Mouse (Mus musculus): ENCODE data around the gene Nrxn1. TPM values are rescaled to one million over a fixed set of nuclear protein-coding genes. Genes with fewer than 3 reads are reported as not detected.

Nrxn1 gene
- total RNA-seq, 1 experiment, result 2.9 TPM

DNA sequence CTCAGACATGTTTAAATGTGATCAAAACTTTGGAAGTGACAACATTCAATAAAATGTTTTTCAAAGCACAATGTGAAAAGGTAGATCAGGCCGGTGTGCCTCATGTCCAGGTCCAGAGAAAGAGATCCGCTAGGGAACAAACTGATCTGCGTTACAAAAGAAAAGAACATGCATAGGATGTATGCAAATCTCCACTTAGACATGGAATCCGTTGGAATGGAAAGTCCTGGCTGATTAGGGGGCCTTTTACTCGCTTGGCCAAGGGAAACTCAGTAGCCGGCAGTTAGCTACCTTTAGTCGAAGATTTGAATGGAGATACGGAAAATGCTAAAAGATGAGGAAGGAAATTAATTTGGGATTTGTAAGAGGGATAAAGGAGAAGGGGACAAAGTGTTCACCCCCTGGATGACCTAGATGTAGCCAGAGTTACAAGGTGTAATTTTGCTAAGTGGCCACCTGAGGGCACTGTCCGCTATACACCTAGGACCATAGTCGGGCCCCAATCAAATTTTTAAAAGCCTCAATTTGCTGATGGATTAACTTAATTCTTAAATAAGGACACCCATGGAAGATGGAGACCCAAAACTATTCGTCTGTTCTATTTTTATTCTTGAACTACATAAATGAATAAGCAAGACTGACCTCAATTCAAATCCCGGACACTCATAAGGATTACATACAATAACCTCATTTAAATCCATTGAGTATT, 508.9 kb downstream of the Nrxn1 start:
- no peak overlapping the region for H3K4me3 ChIP-seq (ENCODE audit: insufficient read depth in 1 of 2, low read depth in 1 of 2, low read length in 2 of 2, poor library complexity in 1 of 2, severe bottlenecking in 1 of 2)
- no peak for TF ChIP-seq HCFC1 (IDR thresholded peaks at IDR 0.05; ENCODE audit: borderline replicate concordance, insufficient read depth, low read length)
- 0 out of 2 replicates have a peak, but pooled peaks have one; percentile 13 for TF ChIP-seq ZC3H11A (IDR thresholded peaks at IDR 0.05; ENCODE audit: borderline replicate concordance, low read depth, low read length)

DNA sequence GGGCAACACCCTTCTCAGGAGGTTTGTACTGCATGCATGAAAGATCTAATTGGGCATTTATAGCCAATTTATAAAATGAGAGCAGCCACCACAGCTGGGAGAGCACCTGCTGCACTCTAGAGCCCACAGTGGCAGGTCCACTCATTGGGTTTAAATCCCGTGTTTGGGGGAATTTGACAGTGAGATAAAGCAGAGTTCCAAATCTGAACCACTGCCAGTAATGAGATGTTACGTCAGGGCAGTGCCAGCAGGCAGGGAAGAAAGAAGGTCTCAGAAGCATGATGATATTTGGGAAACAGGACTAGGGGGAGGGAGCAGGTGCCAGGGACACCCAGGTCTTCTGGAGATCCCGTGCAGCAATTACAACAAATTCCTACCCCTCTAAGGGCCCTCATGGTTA, 509.7 kb downstream of the Nrxn1 start:
- H3K4me1 ChIP-seq (ENCODE audit: control insufficient read depth in 2 of 2, insufficient read depth in 2 of 2, low read length in 2 of 2, poor library complexity in 1 of 2), result peaks cover 3% of the 10 kb centered on the region in 2 experiments; a peak in 2 of 4 replicates
- H3K9ac ChIP-seq (ENCODE audit: insufficient read depth, low read depth, low read length, poor library complexity, severe bottlenecking), result no peak overlapping the region
- H3K4me3 ChIP-seq (ENCODE audit: insufficient read depth in 1 of 2, low read depth in 1 of 2, low read length in 2 of 2, poor library complexity in 1 of 2, severe bottlenecking in 1 of 2), result no peak overlapping the region
- no peak for TF ChIP-seq ZNF384 (IDR thresholded peaks at IDR 0.05; ENCODE audit: low read depth, low read length)
- no peaks in the 10 kb centered on the region for H3K36me3 ChIP-seq (ENCODE audit: control insufficient read depth, insufficient read depth, low read length, poor library complexity, severe bottlenecking)
- DNase-seq (ENCODE audit: low read depth, low spot score), result no peak
- in situ Hi-C loops (cut with MboI; ENCODE audit: low sequenced_read_pairs in 2 of 2, unreplicated experiment in 2 of 2), result no loop called here
- no peaks in the 10 kb centered on the region for H3K9me3 ChIP-seq (ENCODE audit: control insufficient read depth, insufficient read depth, low read depth, low read length)
- no peak overlapping the region for H3K27ac ChIP-seq (ENCODE audit: insufficient read depth, low read depth, low read length, poor library complexity, severe bottlenecking)

More for the DNA sequence above, 508.9 kb downstream of the Nrxn1 start:
- Histone ChIP-seq H3K27ac (ENCODE audit: insufficient read depth, low read depth, low read length, poor library complexity, severe bottlenecking) (no peak overlapping the region), H3K9ac (ENCODE audit: insufficient read depth, low read depth, low read length, poor library complexity, severe bottlenecking) (no peak overlapping the region), H3K36me3 (ENCODE audit: control insufficient read depth, insufficient read depth, low read length, poor library complexity, severe bottlenecking) (no peaks in the 10 kb centered on the region), H3K9me3 (ENCODE audit: control insufficient read depth, insufficient read depth, low read depth, low read length) (no peaks in the 10 kb centered on the region), H3K4me1 (ENCODE audit: control insufficient read depth in 2 of 2, insufficient read depth in 2 of 2, low read length in 2 of 2, poor library complexity in 1 of 2) (peaks cover 3% of the 10 kb centered on the region in 2 experiments; a peak in 2 of 4 replicates)
- in situ Hi-C loops (cut with MboI; ENCODE audit: low sequenced_read_pairs in 2 of 2, unreplicated experiment in 2 of 2), result no loop called here
- DNase-seq (ENCODE audit: low read depth, low spot score), result peak; percentile 39

DNA sequence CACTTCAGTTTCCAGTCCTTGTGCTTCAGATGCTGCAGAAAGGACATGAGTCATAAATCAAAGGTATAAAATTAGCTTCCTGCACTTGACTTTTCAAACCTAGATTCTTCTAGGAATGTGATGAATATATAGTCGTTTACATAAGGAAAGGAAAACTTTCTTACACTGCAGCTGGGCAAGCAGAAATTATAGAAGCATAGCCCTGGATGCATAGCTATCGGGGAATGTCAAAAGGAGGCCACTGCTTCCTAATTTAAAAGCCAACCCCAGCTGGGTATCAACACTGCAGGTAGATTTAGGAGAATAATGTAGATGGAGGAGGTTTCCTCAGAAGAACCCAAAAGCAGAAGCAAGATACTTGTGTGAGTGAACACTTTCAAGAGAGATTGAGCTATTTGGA, 523.0 kb downstream of the Nrxn1 start:
- in situ Hi-C loops (cut with MboI; ENCODE audit: low sequenced_read_pairs in 2 of 2, unreplicated experiment in 2 of 2), result no loop called here
- no peaks in the 10 kb centered on the region for H3K36me3 ChIP-seq (ENCODE audit: control insufficient read depth, insufficient read depth, low read length, poor library complexity, severe bottlenecking)
- no peaks in the 10 kb centered on the region for H3K4me1 ChIP-seq (ENCODE audit: control insufficient read depth in 2 of 2, insufficient read depth in 2 of 2, low read length in 2 of 2, poor library complexity in 1 of 2)
- no peak overlapping the region for H3K27ac ChIP-seq (ENCODE audit: insufficient read depth, low read depth, low read length, poor library complexity, severe bottlenecking)
- H3K9ac ChIP-seq (ENCODE audit: insufficient read depth, low read depth, low read length, poor library complexity, severe bottlenecking), result no peak overlapping the region
- no peak overlapping the region for H3K4me3 ChIP-seq (ENCODE audit: insufficient read depth in 1 of 2, low read depth in 1 of 2, low read length in 2 of 2, poor library complexity in 1 of 2, severe bottlenecking in 1 of 2)
- no peak for TF ChIP-seq HCFC1 (IDR thresholded peaks at IDR 0.05; ENCODE audit: borderline replicate concordance, insufficient read depth, low read length)
- no peak for TF ChIP-seq ZC3H11A (IDR thresholded peaks at IDR 0.05; ENCODE audit: borderline replicate concordance, low read depth, low read length)
- no peak for TF ChIP-seq MAFK (IDR thresholded peaks at IDR 0.05; ENCODE audit: insufficient read depth, low read depth, low read length)
- TF ChIP-seq ZNF384 (IDR thresholded peaks at IDR 0.05; ENCODE audit: low read depth, low read length), result no peak
- no peak for DNase-seq (ENCODE audit: low read depth, low spot score)
- no peaks in the 10 kb centered on the region for H3K9me3 ChIP-seq (ENCODE audit: control insufficient read depth, insufficient read depth, low read depth, low read length)

DNA sequence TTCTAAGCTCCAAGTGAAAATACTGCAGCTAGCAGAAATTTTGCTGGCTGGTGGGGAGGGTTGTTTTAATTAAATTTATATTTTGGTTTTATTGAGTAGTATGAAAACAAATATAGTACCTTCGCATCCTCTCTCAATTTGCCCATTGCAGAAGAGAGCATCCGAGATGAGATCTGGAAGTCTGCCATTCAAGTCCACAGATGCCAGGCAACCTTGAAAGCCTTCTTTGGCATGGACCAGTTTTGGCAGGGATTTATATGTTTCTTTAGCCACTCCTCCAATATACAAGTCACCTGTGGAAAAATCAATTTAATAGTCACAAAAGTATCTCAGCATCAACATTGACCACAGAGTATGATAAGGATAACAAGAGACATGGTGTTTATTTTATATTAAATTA, 527.7 kb downstream of the Nrxn1 start:
- TF ChIP-seq CHD2 (IDR thresholded peaks at IDR 0.05; ENCODE audit: low read depth, low read length), result no peak
- TF ChIP-seq HCFC1 (IDR thresholded peaks at IDR 0.05; ENCODE audit: borderline replicate concordance, insufficient read depth, low read length), result no peak
- no peak for TF ChIP-seq MAFK (IDR thresholded peaks at IDR 0.05; ENCODE audit: insufficient read depth, low read depth, low read length)
- no peak for TF ChIP-seq ZNF384 (IDR thresholded peaks at IDR 0.05; ENCODE audit: low read depth, low read length)
- no peak for TF ChIP-seq ZC3H11A (IDR thresholded peaks at IDR 0.05; ENCODE audit: borderline replicate concordance, low read depth, low read length)
- Histone ChIP-seq H3K9me3 (ENCODE audit: control insufficient read depth, insufficient read depth, low read depth, low read length) (no peaks in the 10 kb centered on the region), H3K9ac (ENCODE audit: insufficient read depth, low read depth, low read length, poor library complexity, severe bottlenecking) (no peak overlapping the region), H3K36me3 (ENCODE audit: control insufficient read depth, insufficient read depth, low read length, poor library complexity, severe bottlenecking) (no peaks in the 10 kb centered on the region), H3K4me1 (ENCODE audit: control insufficient read depth in 2 of 2, insufficient read depth in 2 of 2, low read length in 2 of 2, poor library complexity in 1 of 2) (no peaks in the 10 kb centered on the region), H3K4me3 (ENCODE audit: insufficient read depth in 1 of 2, low read depth in 1 of 2, low read length in 2 of 2, poor library complexity in 1 of 2, severe bottlenecking in 1 of 2) (no peak overlapping the region), H3K27ac (ENCODE audit: insufficient read depth, low read depth, low read length, poor library complexity, severe bottlenecking) (no peak overlapping the region)
- in situ Hi-C loops (cut with MboI; ENCODE audit: low sequenced_read_pairs in 2 of 2, unreplicated experiment in 2 of 2), result no loop called here
- DNase-seq (ENCODE audit: low read depth, low spot score), result no peak

DNA sequence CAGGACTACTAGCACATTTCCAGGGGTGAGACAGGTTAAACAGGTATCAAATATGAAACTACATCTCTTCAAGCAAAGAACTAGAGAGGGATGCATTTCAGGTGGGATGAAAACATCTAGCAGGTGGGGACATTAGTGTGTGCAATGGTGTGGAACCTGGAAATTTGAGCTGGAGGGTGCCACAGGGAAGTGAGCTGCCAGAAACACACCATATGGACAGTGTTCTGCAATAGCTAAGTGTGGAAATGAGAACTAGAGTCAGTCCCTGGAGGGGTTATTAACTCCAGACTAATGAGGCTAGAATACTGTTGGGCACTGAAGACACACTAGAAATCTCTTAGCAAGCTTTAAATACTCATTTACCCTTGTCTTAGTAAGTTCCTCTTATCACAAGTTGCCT, 536.5 kb downstream of the Nrxn1 start:
- TF ChIP-seq ZC3H11A (IDR thresholded peaks at IDR 0.05; ENCODE audit: borderline replicate concordance, low read depth, low read length), result no peak
- no peak for TF ChIP-seq CHD2 (IDR thresholded peaks at IDR 0.05; ENCODE audit: low read depth, low read length)
- no peak for DNase-seq (ENCODE audit: low read depth, low spot score)
- in situ Hi-C loops (cut with MboI; ENCODE audit: low sequenced_read_pairs in 2 of 2, unreplicated experiment in 2 of 2), result no loop called here

More for the DNA sequence above, 536.5 kb downstream of the Nrxn1 start:
- no peaks in the 10 kb centered on the region for H3K36me3 ChIP-seq (ENCODE audit: control insufficient read depth, insufficient read depth, low read length, poor library complexity, severe bottlenecking)
- H3K27ac ChIP-seq (ENCODE audit: insufficient read depth, low read depth, low read length, poor library complexity, severe bottlenecking), result no peak overlapping the region
- H3K4me1 ChIP-seq (ENCODE audit: control insufficient read depth in 2 of 2, insufficient read depth in 2 of 2, low read length in 2 of 2, poor library complexity in 1 of 2), result no peaks in the 10 kb centered on the region
- no peaks in the 10 kb centered on the region for H3K9me3 ChIP-seq (ENCODE audit: control insufficient read depth, insufficient read depth, low read depth, low read length)
- H3K9ac ChIP-seq (ENCODE audit: insufficient read depth, low read depth, low read length, poor library complexity, severe bottlenecking), result no peak overlapping the region
- no peak overlapping the region for H3K4me3 ChIP-seq (ENCODE audit: insufficient read depth in 1 of 2, low read depth in 1 of 2, low read length in 2 of 2, poor library complexity in 1 of 2, severe bottlenecking in 1 of 2)

Data from ES-E14 (cell line).